Mouse (Mus musculus) megakaryocyte, embryonic 14.5 days (primary cell): ENCODE results near the gene Hpd.

ENCODE experiments used
- FLI1 ChIP-seq: IDR thresholded peaks from 2 replicates; pipeline ENCODE4 v1.6.1; 2012; ENCODE audit warnings: low read length, inconsistent platforms, mixed read lengths
- GATA1 ChIP-seq: IDR thresholded peaks from 3 replicates; pipeline ENCODE4 v1.6.1; 2012; ENCODE audit warnings: mixed read lengths, low read length, inconsistent platforms, borderline replicate concordance

DNA sequence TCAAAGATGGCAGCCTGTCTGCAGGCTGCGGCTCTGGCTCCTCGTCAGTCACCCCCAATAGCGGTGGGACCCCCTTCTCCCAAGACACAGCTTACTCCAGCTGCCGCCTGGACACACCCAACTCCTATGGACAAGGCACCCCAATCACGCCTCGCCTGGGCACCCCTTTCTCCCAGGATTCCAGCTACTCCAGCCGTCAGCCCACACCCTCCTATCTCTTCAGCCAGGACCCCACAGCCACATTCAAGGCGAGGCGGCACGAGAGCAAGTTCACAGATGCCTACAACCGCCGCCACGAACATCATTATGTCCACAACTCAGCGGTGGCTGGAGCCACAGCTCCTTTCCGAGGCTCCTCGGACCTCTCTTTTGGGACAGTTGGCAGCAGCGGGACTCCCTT lies 35.0 kb downstream of the Hpd start:
- TF ChIP-seq GATA1 (no peak), FLI1 (no peak)
